Mouse (Mus musculus) spleen, adult 2 months (tissue): ENCODE results near the gene Arfgef3. TPM values are rescaled to one million over a fixed set of nuclear protein-coding genes. Genes with fewer than 3 reads are reported as not detected.

Experiments
- DNase-seq, 2 experiments: peaks; one replicate each; pipeline versions ENCODE4 v3.0.0 to v3.0.0-alpha.2; 2012 to 2021; ENCODE audit warnings: low spot score in 2 of 2, low read depth in 1 of 2
- H3K27ac ChIP-seq: fragments of 200-500 bp; 2 replicates; pipeline ENCODE4 v1.5.1; 2012; ENCODE audit warnings: low read length, inconsistent platforms; ENCODE audit not compliant: insufficient read depth
- H3K27me3 ChIP-seq: fragments of 200-500 bp; 2 replicates; pipeline ENCODE4 v1.6.1; 2012; ENCODE audit warnings: mild to moderate bottlenecking, moderate library complexity, low read length, inconsistent platforms; ENCODE audit not compliant: control insufficient read depth, insufficient read depth
- H3K36me3 ChIP-seq: fragments of 200-500 bp; 2 replicates; pipeline ENCODE4 v1.6.1; 2012; ENCODE audit warnings: mild to moderate bottlenecking, low read length, inconsistent platforms; ENCODE audit not compliant: control insufficient read depth, insufficient read depth
- H3K4me1 ChIP-seq: fragments of 200-500 bp; 2 replicates; pipeline ENCODE4 v1.6.1; 2011; ENCODE audit warnings: inconsistent platforms; ENCODE audit not compliant: control insufficient read depth, insufficient read depth, insufficient read length
- H3K4me3 ChIP-seq: fragments of 200-500 bp; 2 replicates; pipeline ENCODE4 v1.5.1; 2011; ENCODE audit warnings: mild to moderate bottlenecking, inconsistent platforms; ENCODE audit not compliant: insufficient read depth, insufficient read length; ENCODE audit errors: extremely low read depth
- CTCF ChIP-seq: fragments of 200-500 bp; IDR thresholded peaks from 2 replicates; pipeline ENCODE4 v1.5.1; 2011; ENCODE audit warnings: mild to moderate bottlenecking, inconsistent platforms; ENCODE audit not compliant: insufficient read depth, insufficient read length, insufficient replicate concordance; ENCODE audit errors: extremely low read depth
- POLR2A ChIP-seq: fragments of 200-500 bp; IDR thresholded peaks from 2 replicates; pipeline ENCODE4 v1.6.1; 2011; ENCODE audit warnings: low read depth, low read length, inconsistent platforms
- WGBS: fragments of 180-500 bp; shearing (Covaris S2); methylation state at CpG from one replicate; pipeline ENCODE4 v1.1.7; 2018; 5-methylcytosine and 5-hydroxymethylcytosine counted together
- polyA plus RNA-seq: library from polyadenylated mRNA; depleted of rRNA; stranded (reverse); fragments of >200 nt; gene quantifications from 2 replicates; pipeline ENCODE4 v1.2.3, GENCODE M21; 2012

Arfgef3 gene
- polyA plus RNA-seq, 1 experiment, result 0.19 TPM

GRCm38 (mm10) chr10:18760241-18760640 is 16.5 kb upstream of the Arfgef3 start:
- Histone ChIP-seq H3K4me1 (no peaks in the 10 kb centered on the region), H3K36me3 (no peaks in the 10 kb centered on the region), H3K4me3 (no peak overlapping the region), H3K27ac (no peak overlapping the region), H3K27me3 (no peaks in the 10 kb centered on the region)
- 73% methylated on average over 2 of the region's 2 CpGs for WGBS
- peak; percentile 21; the same call in 1 of the 2 replicates for TF ChIP-seq CTCF
- TF ChIP-seq POLR2A, result no peak
- DNase-seq, result no peak

GRCm38 (mm10) chr10:18750057-18750456 is 6.3 kb upstream of the Arfgef3 start:
- no peak overlapping the region for H3K4me3 ChIP-seq
- H3K27ac ChIP-seq, result no peak overlapping the region
- WGBS, result 80% methylated on average over 4 of the region's 4 CpGs
- DNase-seq, result no peak
- no peaks in the 10 kb centered on the region for H3K36me3 ChIP-seq
- no peaks in the 10 kb centered on the region for H3K27me3 ChIP-seq
- H3K4me1 ChIP-seq, result no peaks in the 10 kb centered on the region
- TF ChIP-seq CTCF, result no peak
- TF ChIP-seq POLR2A, result no peak

- 94% methylated on average over 6 of the region's 6 CpGs for WGBS
- DNase-seq, result no peak
- no peak overlapping the region for H3K4me3 ChIP-seq
- H3K27me3 ChIP-seq, result peaks cover 8% of the 10 kb centered on the region; the same call in 1 of the 2 replicates
- H3K36me3 ChIP-seq, result no peaks in the 10 kb centered on the region
- H3K4me1 ChIP-seq, result peaks cover 4% of the 10 kb centered on the region; the same call in 1 of the 2 replicates
- TF ChIP-seq POLR2A, result no peak
- TF ChIP-seq CTCF, result no peak
- no peak overlapping the region for H3K27ac ChIP-seq
Measured at GRCm38 (mm10) chr10:18742086-18742485, 1.7 kb downstream of the Arfgef3 start.

GRCm38 (mm10) chr10:18741024-18741423 is 2.7 kb downstream of the Arfgef3 start:
- Histone ChIP-seq H3K4me3 (no peak overlapping the region), H3K4me1 (peaks cover 4% of the 10 kb centered on the region; the same call in 1 of the 2 replicates), H3K27ac (no peak overlapping the region), H3K27me3 (peaks cover 8% of the 10 kb centered on the region; the same call in 1 of the 2 replicates), H3K36me3 (no peaks in the 10 kb centered on the region)
- TF ChIP-seq CTCF (no peak), POLR2A (no peak)
- 84% methylated on average over 8 of the region's 8 CpGs for WGBS
- DNase-seq, result no peak

GRCm38 (mm10) chr10:18728548-18728947 is 15.2 kb downstream of the Arfgef3 start:
- WGBS, result 90% methylated on average over 1 of the region's 1 CpGs
- H3K4me1 ChIP-seq, result no peaks in the 10 kb centered on the region

GRCm38 (mm10) chr10:18711436-18711835 is 32.3 kb downstream of the Arfgef3 start:
- Histone ChIP-seq H3K4me3 (no peak overlapping the region), H3K27ac (no peak overlapping the region), H3K27me3 (no peaks in the 10 kb centered on the region), H3K4me1 (no peaks in the 10 kb centered on the region), H3K36me3 (no peaks in the 10 kb centered on the region)
- TF ChIP-seq POLR2A (no peak), CTCF (no peak)
- 96% methylated on average over 4 of the region's 4 CpGs for WGBS
- no peak for DNase-seq

More at GRCm38 (mm10) chr10:18728548-18728947, 15.2 kb downstream of the Arfgef3 start:
- Histone ChIP-seq H3K27ac (no peak overlapping the region), H3K4me3 (no peak overlapping the region), H3K27me3 (no peaks in the 10 kb centered on the region), H3K36me3 (no peaks in the 10 kb centered on the region)
- no peak for DNase-seq
- TF ChIP-seq CTCF (no peak), POLR2A (no peak)

- Histone ChIP-seq H3K4me1 (no peaks in the 10 kb centered on the region), H3K36me3 (no peaks in the 10 kb centered on the region), H3K27ac (no peak overlapping the region), H3K27me3 (no peaks in the 10 kb centered on the region), H3K4me3 (no peak overlapping the region)
- no peak for TF ChIP-seq POLR2A
- TF ChIP-seq CTCF, result no peak
- WGBS, result 87% methylated on average over 6 of the region's 6 CpGs
- DNase-seq, result no peak
Measured at GRCm38 (mm10) chr10:18710949-18711348, 32.8 kb downstream of the Arfgef3 start.
